Mouse (Mus musculus): ENCODE data around the gene Ubl4b. TPM values are rescaled to one million over a fixed set of nuclear protein-coding genes. Genes with fewer than 3 reads are reported as not detected.

Gene Ubl4b
- polyA plus RNA-seq, 1 experiment from 2014 or later = not detected

- H3K27ac ChIP-seq = peak overlapping the region; percentile 30; the same call in 1 of the 2 replicates
- no peak overlapping the region for H3K4me3 ChIP-seq
- H3K27me3 ChIP-seq (ENCODE audit: insufficient read depth, poor library complexity, severe bottlenecking) = peaks cover 20% of the 10 kb centered on the region
- no peak for DNase-seq (ENCODE audit: low spot score)
- H3K4me1 ChIP-seq (replicated peaks) = peaks cover 21% of the 10 kb centered on the region
- WGBS = 33% methylated on average over 4 of the region's 4 CpGs
- no peaks in the 10 kb centered on the region for H3K36me3 ChIP-seq
- H3K9me3 ChIP-seq = peaks cover under 1% of the 10 kb centered on the region; the same call in 1 of the 2 replicates
These were observed 49.2 kb downstream of the Ubl4b start for GRCm38 (mm10) chr3:107505464-107506367.

GRCm38 (mm10) chr3:107504542-107504941 is 50.3 kb downstream of the Ubl4b start:
- Histone ChIP-seq H3K27ac (no peak overlapping the region), H3K36me3 (peaks cover 8% of the 10 kb centered on the region), H3K4me1 (replicated peaks) (peaks cover 21% of the 10 kb centered on the region), H3K9me3 (peaks cover 10% of the 10 kb centered on the region), H3K4me3 (no peak overlapping the region), H3K27me3 (ENCODE audit: insufficient read depth, poor library complexity, severe bottlenecking) (peaks cover 17% of the 10 kb centered on the region)
- 60% methylated on average over 1 of the region's 1 CpGs for WGBS
- no peak for DNase-seq (ENCODE audit: low spot score)

- H3K4me3 ChIP-seq = no peak overlapping the region
- WGBS = 90% methylated on average over 2 of the region's 2 CpGs
- H3K9me3 ChIP-seq = peaks cover 13% of the 10 kb centered on the region
- peaks cover 8% of the 10 kb centered on the region for H3K36me3 ChIP-seq
- DNase-seq (ENCODE audit: low spot score) = no peak
- H3K27ac ChIP-seq = no peak overlapping the region
- H3K4me1 ChIP-seq (replicated peaks) = peaks cover 21% of the 10 kb centered on the region
- H3K27me3 ChIP-seq (ENCODE audit: insufficient read depth, poor library complexity, severe bottlenecking) = peaks cover 15% of the 10 kb centered on the region
These were observed 51.2 kb downstream of the Ubl4b start for GRCm38 (mm10) chr3:107503716-107504115.

Other genes with a start within 250 kb of the Ubl4b start
- gene Rbm15, start 221.4 kb downstream of the Ubl4b start, polyA plus RNA-seq (2016; fragmentation: Nextera tagmentation; extraction: Ambion mirVana) = 12.9 and 16.5 TPM in 2 replicates
- 0.09 and 0.17 TPM in 2 replicates for gene Kcnc4, start 95.5 kb downstream of the Ubl4b start, polyA plus RNA-seq (2016; fragmentation: Nextera tagmentation; extraction: Ambion mirVana)
- gene Slc6a17, start 37.1 kb downstream of the Ubl4b start, polyA plus RNA-seq (2016; fragmentation: Nextera tagmentation; extraction: Ambion mirVana) = 2.7 and 3.2 TPM in 2 replicates
- gene Alx3, start 40.0 kb upstream of the Ubl4b start, polyA plus RNA-seq (2016; fragmentation: Nextera tagmentation; extraction: Ambion mirVana) = 2.7 and 7.1 TPM in 2 replicates
- gene Gm10961, start 76.2 kb upstream of the Ubl4b start, polyA plus RNA-seq (2016; fragmentation: Nextera tagmentation; extraction: Ambion mirVana) = not detected in 2 replicates
- gene Strip1, start 76.6 kb upstream of the Ubl4b start, polyA plus RNA-seq (2016; fragmentation: Nextera tagmentation; extraction: Ambion mirVana) = 68.2 and 89.6 TPM in 2 replicates
- 86.7 and 90.7 TPM in 2 replicates for gene Ahcyl1, start 141.5 kb upstream of the Ubl4b start, polyA plus RNA-seq (2016; fragmentation: Nextera tagmentation; extraction: Ambion mirVana)
- 7.2 TPM in 2 replicates for gene Csf1, start 205.4 kb upstream of the Ubl4b start, polyA plus RNA-seq (2016; fragmentation: Nextera tagmentation; extraction: Ambion mirVana)

Measured in hindbrain, embryonic 10.5 days (tissue).